Mouse (Mus musculus): Measurements from ENCODE around the gene Mcu. TPM values are rescaled to one million over a fixed set of nuclear protein-coding genes. Genes with fewer than 3 reads are reported as not detected.

Gene Mcu
- total RNA-seq, 2 experiments from 2014 or later, result 48.0 to 48.6 TPM

DNA sequence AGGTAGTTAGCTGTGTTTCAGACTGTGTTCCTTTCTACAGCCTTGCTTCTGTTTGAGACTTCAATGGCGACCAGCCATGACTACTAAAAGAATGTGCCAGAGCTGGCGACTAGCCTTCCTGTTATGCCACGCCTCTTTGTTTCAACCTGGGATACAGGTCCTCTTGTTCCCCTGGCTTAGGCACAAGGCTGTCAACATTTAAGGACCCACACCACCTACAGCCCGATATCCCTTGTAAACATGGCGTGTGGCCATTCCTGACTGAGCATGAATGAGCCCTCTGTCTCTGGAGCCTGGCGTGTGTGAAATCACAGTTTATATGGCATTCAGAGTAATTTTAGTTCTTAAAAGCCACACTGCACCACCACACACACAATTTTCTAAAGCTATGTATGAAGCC lies 154.2 kb downstream of the Mcu start:
- DNase-seq (ENCODE audit: low spot score in 2 of 2), result no peak
- intact Hi-C loops (cut with DNase I), result no loop called here

DNA sequence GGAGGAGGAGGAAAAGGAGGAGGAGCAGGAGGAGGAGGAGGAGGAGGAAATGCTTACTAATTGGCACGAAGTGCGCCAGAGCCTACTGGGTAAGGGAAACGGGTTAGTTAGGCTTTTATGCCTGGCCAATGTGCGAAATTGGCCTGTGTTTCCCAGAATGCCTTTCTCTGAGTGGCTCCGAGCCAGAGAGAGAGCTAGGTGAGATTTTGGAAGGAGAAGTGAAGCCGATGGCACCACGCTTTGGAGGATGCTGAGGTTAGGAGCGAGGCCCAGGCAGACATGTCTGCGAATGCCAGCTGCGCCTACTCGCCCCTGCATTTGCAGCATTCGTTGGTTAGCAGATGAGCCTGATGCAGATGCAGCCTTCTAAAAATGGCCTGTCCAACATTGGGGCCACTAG lies 156.7 kb downstream of the Mcu start:
- DNase-seq (ENCODE audit: low spot score in 2 of 2), result peak; percentile 39 to 40
- intact Hi-C loops (cut with DNase I), result no loop called here

DNA sequence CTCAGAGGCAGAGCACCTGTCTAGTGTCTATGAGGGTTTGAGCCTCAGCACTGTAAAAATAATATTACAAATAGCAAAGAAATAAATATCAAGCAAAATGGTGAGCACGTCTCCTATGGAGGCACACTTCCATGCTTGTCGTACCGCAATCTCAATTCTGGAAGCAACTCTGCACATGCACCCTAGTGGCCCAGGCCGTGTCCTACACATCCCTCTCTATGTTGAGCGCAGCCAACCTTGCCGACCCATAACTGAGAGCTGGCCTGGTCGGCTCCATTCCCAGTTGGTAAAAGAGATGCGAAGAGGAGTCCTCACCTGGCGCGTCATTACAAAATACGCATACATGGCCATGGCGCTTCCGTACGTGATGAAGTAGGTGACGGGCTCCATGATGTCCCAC lies 161.9 kb downstream of the Mcu start:
- intact Hi-C loops (cut with DNase I), result no loop called here
- no peak for DNase-seq (ENCODE audit: low spot score in 2 of 2)

DNA sequence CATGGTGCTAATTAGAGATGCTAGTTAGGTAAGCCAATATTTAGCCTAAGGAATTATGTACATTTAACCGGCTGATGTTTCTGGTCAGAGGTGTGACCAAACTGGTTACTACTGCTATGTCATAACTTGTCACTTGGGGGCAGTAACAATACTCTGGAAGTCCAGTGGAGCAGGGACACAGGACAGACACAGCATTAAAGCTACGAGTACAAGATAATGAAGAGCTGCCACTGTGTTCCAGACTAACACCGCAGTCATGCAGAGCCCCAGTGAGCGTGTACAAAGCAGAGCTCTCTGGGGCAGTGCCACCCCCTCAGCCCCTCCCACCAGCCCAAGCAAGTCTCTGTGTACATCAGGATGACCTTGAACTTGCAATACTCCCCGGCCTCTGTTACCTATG lies 164.7 kb downstream of the Mcu start:
- intact Hi-C loops (cut with DNase I), result no loop called here
- no peak for DNase-seq (ENCODE audit: low spot score in 2 of 2)

DNA sequence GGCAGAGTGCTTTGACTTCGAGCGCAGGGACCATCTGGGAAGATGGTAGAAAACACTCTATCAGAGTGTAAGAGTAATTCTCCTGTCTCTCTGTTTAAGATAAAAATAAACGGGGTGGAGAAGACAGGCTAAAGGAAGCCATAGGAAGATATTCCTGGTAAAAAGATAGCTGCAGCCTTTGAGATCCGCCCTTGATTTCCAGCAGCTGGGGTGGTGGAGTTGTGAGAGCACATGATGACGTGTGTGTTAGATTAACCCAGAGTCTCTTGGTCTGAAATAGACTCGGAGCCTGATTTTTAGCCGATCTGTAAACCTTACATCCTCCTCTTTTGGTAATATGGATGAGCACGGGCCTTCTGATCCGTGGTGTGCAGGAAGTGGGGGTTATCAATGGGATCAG lies 168.9 kb downstream of the Mcu start:
- intact Hi-C loops (cut with DNase I), result no loop called here
- peak; percentile 55 to 59 for DNase-seq (ENCODE audit: low spot score in 2 of 2)

DNA sequence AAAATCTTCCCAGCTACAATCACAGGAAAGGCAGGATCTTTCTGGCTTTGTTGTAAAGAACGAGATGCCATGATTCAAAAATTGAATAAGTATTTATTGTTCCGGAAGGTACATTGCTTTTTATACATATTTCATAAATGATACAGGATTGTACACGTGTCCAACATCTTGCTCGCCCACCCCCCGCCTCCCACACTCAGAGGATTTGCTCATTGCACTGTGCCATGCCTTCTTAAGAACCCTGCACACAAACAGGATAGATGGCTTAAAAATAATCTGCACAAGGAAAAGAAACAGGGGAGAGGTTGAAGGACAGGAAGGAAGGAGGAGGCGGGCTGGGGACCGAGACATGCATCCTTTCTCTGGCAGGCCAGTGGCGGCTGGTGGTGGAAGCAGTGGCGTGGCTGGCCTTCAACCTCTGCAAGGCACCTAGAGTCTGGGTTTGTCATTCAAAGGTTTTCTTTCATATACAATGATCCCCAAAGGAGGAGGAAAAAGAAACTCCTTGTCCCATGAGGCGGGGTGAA lies 169.5 kb downstream of the Mcu start:
- no peak for DNase-seq (ENCODE audit: low spot score in 2 of 2)
- intact Hi-C loops (cut with DNase I), result no loop called here

DNA sequence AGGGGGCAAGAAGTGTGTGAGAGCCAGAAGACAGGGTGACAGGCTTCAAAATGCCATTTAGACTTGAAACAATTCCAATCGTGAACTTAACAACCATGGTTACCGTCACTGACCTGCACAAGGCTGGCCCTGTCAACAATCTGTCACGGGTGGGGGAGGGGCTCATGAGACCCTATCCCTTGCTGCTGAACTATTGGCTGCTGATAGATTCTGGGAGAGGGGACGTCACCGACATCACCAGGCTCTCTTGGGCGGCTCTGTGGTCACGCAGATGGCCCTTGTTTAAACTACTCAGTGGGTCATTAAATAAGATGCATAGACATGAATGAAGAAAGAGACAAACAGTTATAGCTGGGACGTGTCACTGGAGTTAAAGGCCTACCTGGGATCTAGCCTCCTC lies 171.9 kb downstream of the Mcu start:
- intact Hi-C loops (cut with DNase I), result no loop called here
- no peak for DNase-seq (ENCODE audit: low spot score in 2 of 2)

DNA sequence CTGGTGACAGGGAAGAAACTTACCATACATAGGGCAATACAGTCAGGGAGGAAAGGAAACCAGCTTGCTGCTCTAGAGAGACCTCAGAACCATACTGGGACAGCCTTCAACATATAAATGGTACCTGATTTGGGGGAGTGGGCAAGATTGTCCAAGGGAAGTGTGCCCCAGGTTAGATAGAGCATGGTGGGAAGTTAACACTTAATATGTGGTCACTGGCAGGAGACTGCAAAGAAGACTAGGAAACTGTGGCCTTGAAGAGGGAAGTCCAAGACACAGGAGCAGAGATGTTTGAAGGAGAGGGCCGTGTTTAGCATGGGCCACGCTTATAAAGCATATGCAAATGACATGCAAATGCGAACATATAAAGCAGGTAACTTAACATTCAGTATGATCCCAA lies 172.4 kb downstream of the Mcu start:
- DNase-seq (ENCODE audit: low spot score in 2 of 2), result no peak
- intact Hi-C loops (cut with DNase I), result no loop called here

DNA sequence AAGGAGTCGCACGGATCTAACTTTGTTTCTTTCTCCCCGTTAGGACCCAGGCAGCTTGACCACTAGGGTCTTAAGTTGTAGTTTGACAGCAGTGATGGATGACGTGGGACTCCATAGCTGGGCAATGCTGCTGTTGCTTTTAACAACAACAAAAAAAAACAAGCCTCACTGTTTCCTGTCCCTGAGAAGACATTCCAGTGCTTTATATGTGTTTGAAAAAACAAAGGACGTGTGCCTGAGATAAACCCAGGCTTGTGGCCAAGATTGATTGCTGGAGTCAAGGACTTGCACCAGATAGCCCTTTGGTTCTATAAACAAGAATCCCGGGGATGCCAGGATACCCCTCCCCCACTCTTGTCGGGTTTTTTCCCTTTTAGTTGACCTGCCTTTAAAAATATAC lies 173.3 kb downstream of the Mcu start:
- DNase-seq (ENCODE audit: low spot score in 2 of 2), result no peak
- intact Hi-C loops (cut with DNase I), result no loop called here

DNA sequence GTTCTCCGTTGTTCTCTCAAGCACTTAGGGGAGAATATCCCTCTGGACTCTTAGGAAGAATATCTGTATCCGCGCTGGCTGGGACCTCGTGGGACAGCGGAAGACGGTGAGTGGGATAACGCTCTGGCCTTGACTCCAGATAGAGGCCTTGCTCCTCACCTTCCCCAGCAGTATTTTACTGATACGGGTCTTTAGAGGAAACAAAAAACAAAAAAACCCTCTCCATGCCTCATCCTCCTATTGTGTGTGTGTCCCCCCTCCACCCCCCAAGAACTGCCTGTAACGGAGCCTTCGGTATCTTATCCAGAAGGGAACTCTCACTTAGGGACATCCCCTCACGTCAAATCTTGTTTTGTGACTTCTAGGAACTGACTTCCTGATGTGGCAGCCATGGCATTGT lies 174.8 kb downstream of the Mcu start, which contains the start of gene Oit3:
TSS of gene Oit3 (minus strand) at position 44 of the 400 bp plus-strand sequence.
- DNase-seq (ENCODE audit: low spot score in 2 of 2), result no peak
- intact Hi-C loops (cut with DNase I), result no loop called here

DNA sequence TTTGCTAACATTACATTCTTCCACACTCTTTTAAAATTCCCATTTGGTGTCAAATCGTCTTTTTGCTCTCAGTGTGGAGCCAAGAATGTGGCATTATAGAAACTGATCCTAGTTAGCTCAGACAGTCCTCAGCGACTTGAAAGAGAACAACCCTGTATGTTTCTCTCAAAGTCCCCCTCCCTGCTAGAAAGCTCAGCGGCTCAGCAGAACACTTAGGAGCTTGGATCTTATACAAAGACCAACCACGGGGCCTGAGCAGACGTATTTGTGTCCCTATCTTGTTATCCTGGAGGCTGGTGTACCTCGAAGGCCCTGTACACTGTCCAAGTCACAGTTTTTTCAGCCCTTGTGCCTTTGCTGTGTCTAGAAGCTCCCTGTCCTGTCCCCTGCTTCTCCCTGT lies 176.3 kb downstream of the Mcu start:
- intact Hi-C loops (cut with DNase I), result no loop called here

DNA sequence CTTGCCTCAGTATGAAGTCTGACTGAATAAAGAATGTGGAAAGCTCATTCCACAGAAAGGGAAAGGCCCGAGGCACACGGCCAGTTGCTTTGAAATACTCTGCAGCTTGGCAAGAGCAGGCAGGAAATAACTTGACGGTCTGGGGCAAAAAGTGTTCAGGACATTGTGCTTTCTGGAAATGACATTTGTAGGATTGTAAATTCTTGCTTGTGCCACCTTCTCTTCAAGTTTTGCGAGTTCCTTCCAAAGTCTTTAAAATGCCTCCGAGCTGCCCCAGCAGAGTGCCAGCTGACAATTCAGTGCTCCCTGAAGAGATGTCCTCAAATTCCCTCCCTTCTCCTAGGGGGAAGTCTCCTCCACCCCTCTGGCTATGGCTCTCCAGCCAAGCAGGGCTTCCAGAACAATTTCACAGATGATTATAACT lies 177.0 kb downstream of the Mcu start:
- peak in 1 of 2 experiments; percentile 21 for DNase-seq (ENCODE audit: low spot score in 2 of 2)
- intact Hi-C loops (cut with DNase I), result no loop called here

More for the DNA sequence above, 176.3 kb downstream of the Mcu start:
- no peak for DNase-seq (ENCODE audit: low spot score in 2 of 2)

DNA sequence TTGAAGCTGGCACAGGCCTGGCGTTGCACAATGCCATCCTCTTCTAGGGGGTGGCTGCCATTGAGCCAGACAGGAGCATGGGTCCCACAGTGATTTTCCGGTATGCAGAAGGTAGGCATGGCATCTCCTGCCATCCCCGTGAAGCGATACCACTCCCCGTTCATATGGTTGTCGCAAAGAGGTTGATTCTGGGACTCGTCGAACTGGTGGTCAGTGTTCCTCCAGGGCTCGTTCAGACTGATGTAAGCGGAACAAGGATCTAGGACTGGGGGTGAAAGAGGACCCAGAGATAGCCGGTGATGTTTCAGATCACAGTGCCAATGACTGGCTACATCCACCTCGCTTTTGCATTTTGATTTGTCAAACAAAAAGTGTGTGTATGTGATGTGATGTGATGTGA lies 177.8 kb downstream of the Mcu start:
- intact Hi-C loops (cut with DNase I), result no loop called here
- no peak for DNase-seq (ENCODE audit: low spot score in 2 of 2)

DNA sequence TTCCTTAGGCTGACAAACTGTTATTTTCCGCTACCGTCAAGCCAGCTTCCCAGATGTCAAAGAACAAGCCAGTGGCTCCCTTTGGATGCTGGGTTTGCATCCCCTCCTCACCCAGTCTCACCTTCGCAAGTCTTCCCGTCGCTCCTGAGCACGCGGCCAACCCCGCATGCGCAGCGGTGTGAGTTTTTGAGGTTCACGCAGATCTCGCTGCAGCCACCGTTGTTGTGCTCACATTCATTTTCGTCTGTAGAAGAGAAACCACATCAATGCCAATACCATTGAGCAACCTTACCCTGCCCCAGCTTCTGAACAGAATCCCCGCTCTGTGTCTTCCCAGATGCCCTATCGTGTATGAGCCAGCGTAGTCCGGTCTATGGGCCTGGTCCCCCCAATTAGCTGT lies 180.7 kb downstream of the Mcu start:
- intact Hi-C loops (cut with DNase I), result no loop called here
- no peak for DNase-seq (ENCODE audit: low spot score in 2 of 2)

DNA sequence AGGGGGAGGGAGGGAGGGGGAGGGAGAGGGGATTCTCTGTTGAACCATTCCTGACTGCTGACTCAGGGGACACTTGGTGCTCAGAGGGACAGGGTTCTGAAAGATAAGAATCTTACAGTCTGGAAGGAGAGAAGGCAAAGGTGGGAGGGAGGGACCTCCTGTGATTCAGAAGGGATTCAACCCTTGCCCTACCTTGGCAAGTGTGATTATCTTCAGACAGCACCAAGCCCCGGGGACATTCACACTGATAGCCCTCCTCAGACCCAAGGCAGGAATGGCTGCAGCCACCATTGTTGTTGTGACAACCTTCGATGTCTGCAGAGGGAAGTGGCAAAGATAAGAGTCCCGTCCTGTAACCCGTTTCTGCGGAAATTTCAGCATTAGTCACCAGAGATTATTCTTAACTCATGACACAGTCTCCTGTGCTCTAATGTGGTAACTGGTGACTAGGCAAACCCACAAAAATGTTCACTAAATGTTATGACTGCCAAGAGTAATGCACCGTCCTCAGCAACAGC lies 185.7 kb downstream of the Mcu start:
- intact Hi-C loops (cut with DNase I), result no loop called here
- peak in 1 of 2 experiments; percentile 21 for DNase-seq (ENCODE audit: low spot score in 2 of 2)

DNA sequence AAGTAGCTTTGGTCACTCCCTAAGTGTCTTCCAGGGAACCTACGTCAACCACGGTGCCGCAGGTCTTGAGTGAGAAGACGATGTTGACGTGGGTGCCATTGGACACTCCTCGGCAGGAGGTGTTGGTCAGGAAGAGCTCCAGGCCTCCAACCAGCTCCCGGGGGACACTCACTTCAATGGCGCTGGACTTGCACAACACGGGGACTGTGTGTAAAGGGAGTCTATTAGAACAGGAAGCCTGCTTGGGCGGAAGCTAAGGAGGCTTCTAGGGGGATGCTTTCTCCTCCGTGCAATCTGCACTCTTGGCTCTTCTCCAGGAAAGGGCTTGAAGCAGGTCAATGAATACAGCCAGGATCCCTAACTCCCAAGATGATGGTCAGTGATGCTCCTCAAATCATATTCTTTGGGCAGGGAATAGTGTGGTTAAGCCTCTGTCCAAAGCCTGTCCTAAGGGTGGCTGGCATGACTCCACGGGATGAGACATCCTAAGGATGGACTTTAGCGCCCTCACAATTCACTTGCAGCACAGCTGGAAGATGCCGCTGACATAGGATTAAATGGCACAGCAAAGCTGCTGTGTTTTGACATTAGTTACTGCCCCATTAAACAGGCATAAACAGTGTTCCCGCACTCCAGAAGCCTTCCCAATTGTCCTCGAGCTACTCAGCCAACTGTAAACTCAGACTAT lies 186.9 kb downstream of the Mcu start:
- DNase-seq (ENCODE audit: low spot score in 2 of 2), result no peak
- intact Hi-C loops (cut with DNase I), result no loop called here

DNA sequence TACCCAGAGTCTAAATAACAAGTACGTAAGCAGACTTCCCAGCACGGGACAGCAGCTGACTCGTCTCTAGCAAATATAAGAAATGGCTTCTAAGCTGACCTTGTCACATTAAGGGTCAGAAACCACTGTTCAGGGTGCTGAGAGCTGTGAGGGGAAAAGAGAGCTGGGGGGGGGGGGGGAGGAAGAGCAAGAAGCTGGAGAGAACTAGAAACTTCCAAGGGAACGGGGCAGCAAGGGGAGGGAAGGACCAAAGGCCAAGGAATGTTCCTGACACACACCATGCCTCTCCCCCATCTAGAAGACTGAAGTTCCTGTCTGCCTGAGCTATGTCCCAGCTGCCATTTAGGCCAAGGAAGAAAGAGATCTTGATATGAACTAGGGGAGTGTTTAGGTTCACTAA lies 190.1 kb downstream of the Mcu start:
- intact Hi-C loops (cut with DNase I), result no loop called here
- no peak for DNase-seq (ENCODE audit: low spot score in 2 of 2)

DNA sequence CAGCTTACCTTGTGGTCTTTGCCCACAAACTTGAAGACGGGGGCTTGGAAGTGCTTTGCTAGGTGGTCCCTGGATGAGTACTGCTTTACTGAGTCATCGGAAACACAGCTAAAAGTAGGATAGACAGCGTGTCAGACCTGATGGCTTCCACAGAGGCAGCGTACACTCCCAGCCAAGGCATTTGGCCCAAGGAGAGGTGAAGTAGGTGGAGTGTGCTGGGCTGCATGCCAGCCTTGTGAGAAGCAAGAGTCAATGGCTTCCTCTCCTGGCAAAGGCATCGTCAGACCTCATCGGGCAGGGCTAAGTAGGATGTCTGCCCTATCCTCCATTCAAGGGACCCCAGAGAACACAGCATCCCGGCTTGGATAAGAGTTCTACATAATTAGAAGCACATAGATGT lies 191.1 kb downstream of the Mcu start:
- no peak for DNase-seq (ENCODE audit: low spot score in 2 of 2)
- intact Hi-C loops (cut with DNase I), result no loop called here

DNA sequence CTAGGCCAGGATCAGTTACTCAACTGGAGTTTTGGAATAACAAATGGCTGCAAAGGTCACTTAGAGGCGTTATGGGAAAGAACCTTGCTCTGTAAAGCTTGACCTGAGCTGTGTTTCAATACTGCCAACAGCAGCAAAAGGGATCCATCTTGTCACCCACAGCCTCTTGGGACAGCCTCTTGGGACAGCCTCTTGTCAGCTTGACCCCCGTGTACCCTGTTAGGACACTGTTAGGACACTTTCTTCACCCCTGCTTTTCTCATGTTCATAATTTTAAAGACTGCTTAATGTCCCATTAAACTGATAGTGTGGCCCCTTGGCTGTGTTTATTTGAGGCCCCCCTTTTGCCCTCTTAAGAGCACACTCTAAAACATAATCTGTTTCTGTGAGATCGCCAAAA lies 192.0 kb downstream of the Mcu start:
- intact Hi-C loops (cut with DNase I), result no loop called here
- DNase-seq (ENCODE audit: low spot score in 2 of 2), result no peak

DNA sequence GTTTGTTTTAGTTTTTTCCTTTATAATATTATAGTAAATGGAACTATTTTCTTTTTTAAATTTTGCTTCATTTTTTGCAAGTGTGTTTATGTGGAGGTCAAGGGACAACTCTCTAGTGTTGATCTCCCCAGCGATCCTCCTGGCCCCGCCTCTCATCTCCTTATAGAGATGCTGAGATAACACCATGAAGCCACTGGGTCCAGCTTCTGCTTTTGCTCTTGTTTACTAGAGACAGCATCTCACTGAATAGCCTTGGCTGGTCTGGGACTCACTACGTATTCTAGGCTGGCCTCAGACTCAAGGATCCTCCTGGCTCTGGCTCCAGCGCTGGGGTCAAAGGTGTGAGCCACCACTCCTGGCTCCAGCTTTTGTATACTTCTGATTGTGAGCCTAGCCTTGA lies 197.0 kb downstream of the Mcu start:
- no peak for DNase-seq (ENCODE audit: low spot score in 2 of 2)
- intact Hi-C loops (cut with DNase I), result no loop called here

DNA sequence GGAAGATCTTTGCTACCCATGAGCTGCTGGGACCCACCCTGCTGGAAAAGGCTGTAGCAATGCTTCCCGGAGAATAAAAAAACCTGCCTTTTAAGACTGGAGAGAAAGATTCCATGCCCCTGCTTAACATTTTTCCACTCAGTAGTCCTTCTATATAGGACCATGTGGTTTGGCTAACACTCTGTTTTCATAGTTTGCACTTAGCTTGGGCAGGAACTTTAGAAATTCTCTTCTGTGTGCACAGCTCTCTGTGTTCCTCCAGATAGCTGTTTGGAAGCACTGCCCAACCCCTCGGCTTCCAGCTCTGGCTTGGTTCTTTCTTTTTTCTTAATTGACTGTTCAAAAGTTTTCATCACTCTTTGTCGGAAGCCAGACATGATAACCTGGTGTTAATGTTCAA lies 199.9 kb downstream of the Mcu start:
- no peak for DNase-seq (ENCODE audit: low spot score in 2 of 2)
- intact Hi-C loops (cut with DNase I), result no loop called here

Data from left cerebral cortex, postnatal 14 days (tissue).